Mouse (Mus musculus): ENCODE measurements around the gene Cap1.

Gene Cap1

GRCm38 (mm10) chr4:122885768-122886578 is at the start of gene Cap1:
TSS of gene Cap1 (minus strand) at chr4:122886056.
- peak; percentile 97 to 99 for DNase-seq

GRCm38 (mm10) chr4:122933857-122934256 is 48.0 kb upstream of the Cap1 start:
- DNase-seq = peak; percentile 41 to 62

- DNase-seq = no peak
Observed at GRCm38 (mm10) chr4:122933051-122933591, 47.3 kb upstream of the Cap1 start.

GRCm38 (mm10) chr4:122932239-122932978 is 46.6 kb upstream of the Cap1 start:
- no peak for DNase-seq

- no peak for DNase-seq
Observed at GRCm38 (mm10) chr4:122930939-122931590, 45.2 kb upstream of the Cap1 start.

DNA sequence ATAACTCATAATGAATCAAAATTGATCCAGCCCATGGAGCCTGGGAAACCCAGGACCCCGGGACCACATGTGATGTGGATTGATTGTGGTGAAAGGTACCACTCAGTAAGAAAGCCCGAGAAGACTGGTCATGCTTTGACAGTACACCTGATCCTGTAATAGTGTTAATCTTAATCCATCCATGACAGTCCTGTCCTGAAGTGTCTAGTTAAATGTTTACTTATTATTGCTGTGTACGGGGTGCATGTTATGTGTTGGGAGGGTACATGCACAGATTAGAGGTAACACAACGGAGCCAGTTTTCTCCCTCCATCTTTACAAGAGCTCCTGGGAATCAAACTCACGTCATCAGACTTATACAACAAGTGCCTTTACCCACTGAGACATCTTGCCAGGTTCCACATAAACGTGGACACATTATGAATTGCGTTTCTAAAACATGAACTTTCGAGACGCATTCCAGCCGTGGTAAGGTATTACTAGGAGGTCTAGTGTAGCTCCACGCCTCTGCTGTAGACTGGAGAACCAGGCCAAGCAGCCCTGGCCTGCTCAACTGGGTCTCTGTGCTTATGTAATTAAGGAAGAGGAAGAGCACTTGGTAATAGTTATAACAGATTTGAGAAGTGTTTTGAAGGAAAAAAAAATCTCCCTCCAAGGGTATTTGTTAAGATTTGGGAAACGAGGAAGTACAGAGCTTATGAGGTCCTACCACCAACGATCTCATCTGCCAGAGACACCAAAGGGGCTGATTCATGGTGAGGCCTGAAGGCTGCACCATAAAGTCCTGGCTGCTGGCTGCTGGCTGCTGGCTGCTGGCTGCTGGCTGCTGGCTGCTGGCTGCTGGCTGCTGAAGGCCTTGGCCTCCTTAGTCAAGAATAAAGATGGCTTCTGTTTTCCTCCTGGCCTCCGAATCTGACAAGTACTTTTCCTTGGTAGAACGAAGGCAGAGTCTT is 37.8 kb upstream of the Cap1 start:
- peak in 1 of 2 experiments; percentile 19 for DNase-seq

DNA sequence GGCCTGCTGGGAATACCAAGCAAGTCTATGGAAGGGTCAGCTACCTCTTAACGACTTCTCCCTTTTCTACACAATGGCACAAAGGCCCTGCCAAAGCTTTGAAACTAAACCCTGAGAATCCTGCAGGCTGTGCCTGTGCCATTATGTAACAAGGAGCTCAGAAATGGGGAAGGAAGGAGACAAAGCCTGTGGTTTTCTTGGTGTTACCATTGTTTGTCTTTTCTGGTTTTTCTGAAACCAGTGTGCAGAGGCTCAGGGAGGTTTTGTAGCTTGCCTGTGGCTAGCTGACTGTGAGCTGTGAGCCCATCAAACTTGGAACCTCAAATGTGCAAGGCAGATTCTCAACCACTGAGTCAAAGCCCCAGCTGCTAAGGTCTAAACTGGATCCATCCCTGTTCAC is 37.0 kb upstream of the Cap1 start:
- no peak for DNase-seq

DNA sequence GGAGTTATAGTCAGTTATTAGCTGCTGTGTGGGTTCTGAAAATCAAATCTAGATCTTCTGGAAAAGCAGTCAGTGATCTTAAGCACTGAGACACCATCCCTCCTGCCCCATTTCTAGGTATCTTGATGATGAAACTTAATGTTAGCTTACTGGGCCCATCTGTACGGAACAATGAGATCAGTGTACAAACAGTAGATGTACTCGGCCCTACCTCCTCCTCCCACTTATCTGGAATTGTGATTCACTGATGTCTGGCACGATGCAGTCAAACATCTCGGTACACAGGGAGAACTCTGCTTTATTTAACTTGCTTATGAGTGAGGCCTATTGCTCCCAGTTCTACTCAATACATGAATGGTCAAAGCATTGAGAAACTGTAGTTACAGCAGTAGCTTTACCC is 30.1 kb upstream of the Cap1 start:
- DNase-seq = no peak

GRCm38 (mm10) chr4:122914186-122914585 is 28.3 kb upstream of the Cap1 start:
- DNase-seq = no peak

DNA sequence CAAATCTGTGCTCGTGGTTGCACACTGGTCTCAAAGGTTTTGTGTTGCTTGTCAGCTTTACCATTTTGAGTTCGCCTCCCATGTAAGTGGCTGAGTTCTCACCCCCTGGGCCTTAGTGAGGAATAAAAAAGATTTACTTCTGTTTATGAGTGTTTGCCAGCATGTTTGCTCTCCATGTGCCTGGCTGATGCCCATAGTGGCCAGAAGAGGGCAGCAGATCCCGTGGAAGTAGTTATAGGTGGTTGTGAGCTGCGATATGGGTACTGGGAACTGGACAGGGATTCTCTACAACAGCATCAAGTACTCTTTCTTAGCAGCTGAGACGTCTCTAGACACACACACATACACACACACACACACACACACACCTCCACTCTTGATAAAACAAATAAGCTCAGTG is 26.8 kb upstream of the Cap1 start:
- no peak for DNase-seq

DNA sequence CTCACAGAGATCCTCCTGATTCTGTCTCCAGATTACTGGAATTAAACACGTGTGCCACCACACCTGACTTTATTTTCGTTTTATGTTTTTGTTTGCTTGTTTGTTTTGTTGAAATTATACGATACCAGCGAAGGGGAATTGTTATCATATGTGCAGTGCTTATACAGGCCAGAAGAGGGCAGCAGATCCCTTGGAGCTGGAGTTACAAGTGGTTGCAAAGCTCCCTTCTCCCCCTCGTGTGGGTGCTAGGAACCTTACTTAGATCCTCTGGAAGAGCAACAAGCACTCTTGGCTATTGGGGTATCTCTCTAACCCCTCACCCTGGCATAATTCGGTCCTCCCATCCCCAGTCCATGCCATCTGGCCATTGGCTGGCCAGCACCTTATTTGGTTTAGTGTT is 24.7 kb upstream of the Cap1 start:
- no peak for DNase-seq

GRCm38 (mm10) chr4:122909572-122910189 is 23.8 kb upstream of the Cap1 start:
- no peak for DNase-seq

DNA sequence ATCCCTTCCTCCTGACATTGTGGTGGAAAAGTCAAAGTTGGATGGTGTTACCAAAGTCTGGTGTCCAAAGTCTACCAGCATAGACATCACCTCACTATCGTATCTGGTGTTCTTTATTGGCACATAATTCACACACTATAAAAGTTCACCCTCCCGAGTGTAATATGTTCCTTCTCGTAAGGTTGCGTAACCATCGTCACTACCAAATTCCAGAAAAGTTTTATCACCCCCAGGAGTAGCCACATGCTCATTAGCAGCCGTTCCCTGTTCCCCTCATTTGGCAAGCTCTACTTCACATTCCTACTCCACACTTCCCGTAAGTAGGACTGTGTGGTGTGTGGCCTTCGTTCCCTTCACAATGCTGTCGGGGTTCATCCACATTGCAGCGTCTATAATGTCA is 19.5 kb upstream of the Cap1 start:
- no peak for DNase-seq

DNA sequence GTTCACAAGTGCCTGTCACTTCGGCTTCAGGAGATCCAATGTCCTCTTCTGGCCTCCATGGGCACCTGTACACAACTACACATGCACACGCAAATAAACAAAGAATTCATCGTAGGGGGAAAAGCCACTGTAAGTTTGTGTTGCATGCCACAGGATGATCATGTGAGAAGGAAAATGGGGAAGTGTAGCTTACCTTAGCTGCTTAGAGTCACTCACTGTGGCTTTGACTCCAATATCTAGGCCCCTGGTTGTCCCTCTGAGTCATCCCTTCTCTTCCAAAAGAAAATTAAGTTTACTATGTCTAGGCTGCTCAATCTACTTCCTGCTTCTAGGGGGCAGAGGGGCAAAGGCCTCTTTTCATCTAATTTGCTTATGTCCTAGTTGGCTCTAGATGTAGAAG is 17.9 kb upstream of the Cap1 start:
- DNase-seq = no peak

- DNase-seq = peak; percentile 60 to 64
Observed at GRCm38 (mm10) chr4:122902156-122902555, 16.3 kb upstream of the Cap1 start.

- DNase-seq = peak; percentile 81 to 85
Observed at GRCm38 (mm10) chr4:122898313-122898712, 12.5 kb upstream of the Cap1 start.

GRCm38 (mm10) chr4:122897750-122898149 is 11.9 kb upstream of the Cap1 start:
- DNase-seq = no peak

DNA sequence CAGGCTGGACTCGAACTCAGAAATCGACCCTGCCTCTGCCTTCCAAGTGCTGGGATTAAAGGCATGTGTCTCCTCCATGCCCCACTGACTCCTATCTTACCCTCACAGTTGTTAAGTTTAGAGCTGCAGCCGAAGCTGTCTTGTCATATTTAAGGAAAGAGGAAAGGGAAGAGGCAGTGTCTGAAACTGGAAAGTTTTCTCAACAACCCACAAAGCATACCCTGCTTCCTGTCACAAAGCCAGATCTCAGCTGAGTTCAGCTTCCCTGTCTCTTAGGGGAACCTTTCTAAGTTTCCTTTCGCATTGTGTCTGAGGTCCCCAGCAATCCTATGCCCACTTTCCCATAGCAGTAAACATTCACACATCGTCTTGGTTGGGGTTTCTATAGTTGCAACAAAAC is 6.3 kb upstream of the Cap1 start:
- no peak for DNase-seq

DNA sequence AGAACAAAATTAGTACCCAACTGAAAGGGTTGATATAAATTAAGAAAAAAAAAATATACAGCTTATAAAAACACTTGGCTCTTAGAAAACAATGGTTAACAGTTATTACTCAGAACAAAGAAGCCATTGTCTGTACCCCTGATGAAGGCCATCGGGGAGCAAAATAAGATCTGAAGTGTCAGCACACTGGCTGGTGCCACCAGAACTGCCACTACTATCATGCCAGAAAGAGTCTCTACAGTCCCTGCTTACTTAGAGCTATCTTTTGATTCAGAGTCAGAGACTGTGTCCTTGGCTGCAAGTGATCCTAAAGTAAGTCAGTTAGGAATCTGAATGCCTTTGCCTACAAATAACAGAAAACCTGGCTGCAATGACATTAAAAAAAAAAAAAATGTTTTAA is 5.7 kb upstream of the Cap1 start:
- DNase-seq = no peak

GRCm38 (mm10) chr4:122890881-122891481 is 5.1 kb upstream of the Cap1 start:
- DNase-seq = peak; percentile 61 to 71

DNA sequence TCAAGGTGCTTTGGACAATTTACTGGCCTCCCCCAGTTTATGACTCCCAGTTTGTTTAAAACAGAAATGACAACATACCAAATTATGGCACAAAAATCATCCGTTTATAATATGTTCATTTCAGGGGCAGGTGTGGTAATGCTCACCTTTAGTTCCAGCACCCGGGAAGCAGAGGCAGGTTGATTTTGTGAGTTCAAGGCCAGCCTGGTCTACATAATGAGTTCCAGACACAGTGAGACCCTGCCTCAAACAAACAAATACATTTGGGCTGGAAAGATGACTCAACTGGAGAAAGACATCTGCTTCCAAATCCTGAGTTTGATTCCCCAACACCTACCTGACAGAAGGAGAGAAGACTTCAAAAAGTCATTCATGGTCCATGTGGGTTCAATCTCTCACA is 1.5 kb upstream of the Cap1 start:
- DNase-seq = no peak
